Mouse (Mus musculus) cerebellum, postnatal 10 days (tissue): ENCODE results near the gene Tbc1d24.

Source experiments
- DNase-seq, 2 experiments: peaks; one replicate each; pipeline ENCODE4 v3.0.0; 2021; ENCODE audit warnings: mixed read lengths in 2 of 2

Gene Tbc1d24

DNA sequence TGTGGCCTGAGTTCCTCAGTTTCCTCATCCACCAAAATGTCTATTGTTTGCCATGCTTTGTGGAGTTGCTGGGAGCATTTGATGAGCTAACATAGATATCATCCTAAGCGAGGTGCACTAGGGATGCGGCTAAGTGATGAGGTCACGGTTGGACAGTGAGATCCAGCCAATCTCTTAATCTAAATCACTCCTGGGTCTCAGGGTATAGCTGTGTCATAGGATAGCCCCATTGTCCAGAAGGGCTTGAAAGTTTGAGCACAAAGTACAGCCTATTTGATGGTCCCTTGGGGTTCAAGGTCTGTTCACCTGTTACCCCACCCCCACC lies 4.5 kb upstream of the Tbc1d24 start:
- DNase-seq: no peak

DNA sequence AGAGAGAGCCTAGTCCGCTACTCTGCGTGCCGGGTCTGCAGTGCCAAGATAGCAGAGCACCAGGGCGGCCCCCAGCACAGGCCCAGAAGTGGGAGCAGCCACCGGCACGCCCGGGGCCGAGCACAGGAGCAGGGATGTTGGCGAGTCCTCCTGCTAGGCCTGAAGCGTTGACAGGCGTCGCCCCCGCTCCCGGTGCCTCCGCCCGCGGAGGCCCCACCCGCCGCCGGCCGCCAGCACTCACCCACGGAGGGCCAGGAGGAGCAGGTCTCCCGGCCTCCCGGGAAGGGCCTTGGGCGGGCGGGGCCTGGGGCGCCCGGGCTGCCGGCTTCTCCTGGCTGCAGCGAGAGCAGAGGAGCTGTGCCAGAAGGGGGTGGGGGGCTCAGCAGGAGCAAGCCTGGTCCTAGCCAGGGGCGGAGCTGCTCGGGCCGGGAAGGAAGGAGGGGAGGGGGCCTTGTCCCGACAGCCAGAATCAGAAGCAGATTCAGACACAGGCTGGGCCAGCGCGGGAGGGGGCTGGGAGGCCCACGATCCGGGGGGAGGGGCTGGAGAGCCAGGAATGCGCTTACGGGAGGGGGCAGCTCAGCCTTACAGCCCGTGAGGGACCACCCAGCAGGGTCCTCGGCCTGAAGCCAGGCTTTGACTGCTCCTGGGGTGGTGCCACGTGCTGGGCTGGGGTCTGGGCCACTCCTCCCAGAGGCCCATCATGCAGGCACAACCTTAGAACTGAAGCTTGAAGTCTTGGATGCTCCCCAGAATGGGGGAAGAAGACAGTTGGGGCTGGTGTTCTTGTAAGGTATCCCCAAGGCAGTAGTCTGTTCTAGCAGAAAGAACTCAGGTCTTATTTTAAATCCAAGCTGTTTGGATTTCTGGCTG lies 3.9 kb upstream of the Tbc1d24 start, which contains the start of gene Ntn3:
Gene Ntn3 (minus strand): TSS at position 489 of the 873 bp plus-strand sequence.
- peak; percentile 77 to 86 for DNase-seq

- DNase-seq: peak; percentile 63 to 68
These were observed 3.3 kb upstream of the Tbc1d24 start for GRCm38 (mm10) chr17:24208641-24209042.

DNA sequence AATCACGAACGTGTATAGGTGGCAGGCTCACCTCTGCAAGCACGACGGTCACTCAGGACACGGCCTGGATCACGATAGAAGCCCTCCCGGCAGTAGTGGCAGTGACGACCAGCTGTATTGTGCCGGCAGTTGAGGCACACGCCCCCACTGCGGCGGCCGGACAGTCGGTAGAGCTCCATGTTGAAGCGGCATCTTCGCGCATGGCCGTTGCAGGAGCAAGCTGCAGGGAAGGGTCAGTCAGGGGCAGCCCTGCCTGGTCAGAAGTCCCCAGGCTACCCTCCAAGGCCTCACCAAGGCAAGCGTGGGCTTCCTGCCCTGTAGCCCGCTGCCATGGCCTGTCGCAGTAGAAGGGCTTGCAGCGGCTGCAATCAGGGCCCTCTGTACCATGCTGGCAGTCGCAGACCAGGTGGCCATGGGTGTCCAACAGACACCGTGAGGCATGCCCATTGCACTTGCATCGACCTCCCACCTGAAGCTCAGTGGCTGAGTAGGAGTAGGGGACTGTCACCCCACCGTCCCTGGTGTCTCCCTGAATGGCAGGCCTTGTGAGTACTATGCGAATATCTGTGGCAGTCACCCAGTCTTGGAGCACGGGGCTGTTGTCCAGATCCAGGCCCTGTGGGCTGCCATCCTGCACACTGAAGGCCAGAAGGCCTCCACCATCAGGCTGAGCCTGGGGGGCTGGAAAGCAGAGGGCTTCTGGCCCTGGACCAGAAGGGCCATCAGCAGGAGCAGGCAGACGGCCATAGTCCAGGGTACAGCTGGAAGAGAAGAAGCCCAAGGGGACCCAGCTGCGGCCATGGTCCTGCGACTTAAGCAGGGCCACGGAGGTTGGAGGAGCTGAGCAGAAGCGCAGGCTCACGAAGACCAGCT lies 2.6 kb upstream of the Tbc1d24 start:
- DNase-seq: peak; percentile 74 to 83

GRCm38 (mm10) chr17:24206451-24207351 lies 1.3 kb upstream of the Tbc1d24 start:
- DNase-seq: peak; percentile 69 to 75

- peak; percentile 53 to 63 for DNase-seq
These were observed 573 bp upstream of the Tbc1d24 start for GRCm38 (mm10) chr17:24205908-24206361.

DNA sequence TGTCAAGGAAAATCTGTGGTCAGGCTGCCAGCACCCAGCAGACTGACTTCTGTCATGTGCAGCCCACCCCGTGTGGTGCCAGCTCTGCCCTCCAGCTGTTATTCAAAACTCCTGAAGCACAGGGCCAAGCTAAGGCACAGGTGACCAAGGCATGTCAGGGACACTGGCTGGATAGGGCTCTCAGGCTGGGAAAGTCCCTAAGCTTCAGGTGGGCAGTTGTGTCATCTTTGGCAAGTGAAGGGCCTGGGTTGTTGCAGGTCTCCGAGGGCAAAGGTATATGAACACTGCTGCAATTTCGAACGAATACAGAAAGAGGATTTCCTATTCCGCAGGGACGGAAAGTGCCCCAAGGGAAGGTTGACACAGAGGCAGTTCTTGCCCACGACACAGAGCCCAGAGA lies 516 bp downstream of the Tbc1d24 start:
- peak in 1 of 2 experiments; percentile 52 for DNase-seq

DNA sequence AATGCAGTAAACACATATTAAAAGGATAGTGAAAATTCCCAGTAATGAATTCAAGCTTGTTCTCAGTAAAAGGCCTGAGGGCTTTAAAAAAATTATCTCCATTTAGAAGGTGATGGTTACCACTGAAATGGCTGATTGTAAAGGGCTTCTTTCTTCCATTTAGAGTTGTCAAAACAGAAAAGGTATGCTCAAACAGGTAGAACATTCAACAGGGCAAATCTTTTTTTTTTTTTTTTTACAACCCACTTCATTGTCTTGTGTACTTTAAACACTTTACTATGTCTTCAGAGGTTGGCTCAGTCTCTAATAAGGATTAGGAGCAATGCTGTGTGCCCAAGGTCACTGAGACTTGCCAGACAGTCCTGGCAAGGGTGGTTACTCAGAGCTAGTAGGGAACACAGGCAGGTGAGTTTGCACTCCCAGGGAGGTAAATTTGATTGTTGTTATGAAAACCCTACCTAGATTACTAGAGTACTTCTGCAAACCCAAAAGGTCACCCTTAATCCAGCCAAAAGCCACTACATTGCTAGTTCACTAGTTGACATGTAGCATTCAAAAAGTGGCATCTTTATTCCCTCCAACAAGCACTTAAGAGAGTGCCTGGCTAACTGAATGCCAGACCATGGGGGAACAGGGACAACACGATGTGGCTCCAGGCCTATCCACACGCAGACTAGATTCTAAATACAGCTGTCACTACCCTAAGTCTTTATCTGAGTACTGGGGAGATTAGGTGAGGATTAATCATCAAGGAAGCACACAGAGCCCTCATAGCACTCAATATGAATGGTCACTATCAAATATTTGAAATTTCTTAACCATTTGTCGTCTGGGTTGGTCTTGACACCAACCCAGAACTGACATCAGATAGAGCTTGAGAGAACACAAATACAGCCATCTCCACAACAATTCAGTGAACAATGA lies 1.5 kb downstream of the Tbc1d24 start:
- no peak for DNase-seq

DNA sequence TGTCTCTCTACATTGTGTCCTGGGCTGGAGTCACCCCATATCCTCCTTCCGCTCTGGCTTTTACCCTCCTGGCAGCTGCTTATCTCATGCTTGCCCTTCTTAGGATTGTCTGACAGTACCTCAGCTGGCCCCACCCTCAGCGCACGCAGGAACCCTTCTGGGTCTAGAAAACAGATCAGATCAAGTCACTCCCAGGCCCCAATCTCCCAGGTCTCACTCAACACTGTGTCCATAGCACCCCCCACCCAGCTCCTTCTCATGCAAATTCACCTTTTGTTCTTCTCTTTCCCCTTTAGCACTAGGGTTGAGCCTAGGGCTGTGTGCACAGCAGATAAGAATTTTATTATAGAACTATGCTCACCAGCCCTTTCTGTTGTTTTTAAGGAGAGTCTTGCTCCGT lies 2.3 kb downstream of the Tbc1d24 start:
- no peak for DNase-seq

- DNase-seq: no peak
These were observed 4.3 kb downstream of the Tbc1d24 start for GRCm38 (mm10) chr17:24201092-24201491.

DNA sequence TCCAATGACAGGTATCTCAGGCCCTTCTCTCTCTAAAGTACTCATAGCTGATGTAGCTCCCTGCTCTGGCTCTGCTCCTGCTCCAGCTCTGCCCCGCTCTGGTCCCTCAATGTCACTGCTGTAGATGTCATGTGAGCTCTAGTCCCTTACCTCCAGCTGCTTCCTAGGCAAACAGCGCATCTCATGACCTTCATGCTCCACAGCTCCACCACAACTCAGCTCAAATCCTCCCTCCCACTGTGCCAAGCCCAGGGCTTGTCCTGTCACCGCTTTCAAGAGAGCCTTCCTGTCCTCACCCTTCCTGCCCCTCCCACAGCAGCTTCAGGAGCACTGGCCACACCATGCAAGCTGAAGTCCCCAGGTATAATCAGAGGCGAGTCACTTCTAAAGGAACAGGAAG lies 5.6 kb downstream of the Tbc1d24 start:
- DNase-seq: peak; percentile 35 to 37

- peak; percentile 45 to 56 for DNase-seq
These were observed 6.1 kb downstream of the Tbc1d24 start for GRCm38 (mm10) chr17:24199252-24199651.

DNA sequence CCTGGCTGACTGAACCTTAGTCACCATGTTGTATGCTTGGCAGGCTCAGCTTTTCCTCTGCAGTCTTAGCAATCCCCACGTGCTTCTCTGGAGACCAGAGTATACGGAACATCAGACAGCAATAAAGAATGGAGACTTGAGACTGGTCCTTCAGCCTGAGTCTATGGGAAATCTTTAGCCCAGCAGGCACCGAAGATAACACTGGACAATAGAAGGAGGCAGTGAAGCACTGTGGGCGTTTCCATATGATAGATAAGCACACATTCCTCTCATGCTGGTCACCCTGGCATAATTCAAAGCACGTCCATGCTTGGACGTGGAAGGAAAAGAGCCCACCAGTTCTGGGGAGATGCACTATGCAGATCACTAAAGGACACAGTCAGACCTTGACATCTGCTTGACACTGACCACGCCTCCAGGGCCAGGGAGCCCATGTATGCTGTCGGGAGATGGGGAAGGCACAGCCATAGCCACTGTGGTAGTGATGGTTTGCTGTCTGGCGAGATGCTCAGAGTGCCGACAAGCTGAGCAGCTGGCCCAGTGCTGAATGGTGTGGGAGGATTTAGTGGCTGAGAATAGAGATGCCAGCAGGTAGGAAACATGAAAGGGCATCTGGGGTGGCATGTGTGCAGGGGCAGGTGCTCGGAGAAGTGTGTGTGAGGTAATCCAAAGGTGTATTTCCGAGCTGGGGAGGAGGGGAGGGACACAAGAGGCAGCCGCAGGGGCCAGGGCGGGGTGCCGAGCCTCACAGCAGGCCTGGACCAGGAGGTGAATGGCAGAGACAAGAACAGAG lies 8.1 kb downstream of the Tbc1d24 start:
- peak in 1 of 2 experiments; percentile 18 for DNase-seq

DNA sequence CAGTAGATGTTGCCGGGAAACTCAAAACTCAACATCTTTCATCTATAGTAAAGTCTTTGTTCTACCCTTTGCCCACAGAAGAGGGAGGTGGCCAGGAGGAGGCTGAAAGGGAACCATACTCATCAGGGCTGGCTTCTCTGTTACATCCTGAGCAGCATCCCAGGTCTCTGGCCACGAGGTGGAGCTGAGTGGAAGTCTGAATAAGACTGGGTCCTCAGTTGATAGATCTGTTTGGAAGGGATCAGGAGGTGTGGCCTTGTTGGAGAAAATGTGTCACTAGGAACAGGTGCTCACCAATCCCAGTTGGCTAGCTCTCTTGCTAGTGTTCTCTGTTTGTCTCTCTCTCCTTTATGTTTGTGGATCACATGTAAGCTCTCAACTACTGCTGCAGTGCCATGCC lies 10.0 kb downstream of the Tbc1d24 start:
- DNase-seq: no peak

DNA sequence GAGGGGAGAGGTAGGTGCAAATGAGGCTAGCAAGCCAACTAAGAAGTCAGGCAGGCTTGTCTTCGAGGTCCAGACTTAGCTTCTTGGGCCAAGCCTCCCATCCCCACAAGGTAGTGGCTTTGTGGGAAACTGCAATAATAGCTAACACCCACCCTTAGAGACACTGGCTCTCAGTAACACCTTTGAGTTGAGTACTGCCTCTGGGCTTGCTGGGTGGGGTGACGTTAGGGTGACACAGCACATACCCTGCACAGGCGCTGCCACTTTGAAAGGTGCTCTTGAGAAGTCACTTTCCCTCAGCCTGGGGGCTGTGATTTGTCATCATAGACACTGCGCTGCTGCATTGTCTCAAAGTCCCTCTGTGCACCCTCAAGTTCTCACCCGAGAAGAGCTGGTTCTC lies 11.6 kb downstream of the Tbc1d24 start:
- DNase-seq: no peak

DNA sequence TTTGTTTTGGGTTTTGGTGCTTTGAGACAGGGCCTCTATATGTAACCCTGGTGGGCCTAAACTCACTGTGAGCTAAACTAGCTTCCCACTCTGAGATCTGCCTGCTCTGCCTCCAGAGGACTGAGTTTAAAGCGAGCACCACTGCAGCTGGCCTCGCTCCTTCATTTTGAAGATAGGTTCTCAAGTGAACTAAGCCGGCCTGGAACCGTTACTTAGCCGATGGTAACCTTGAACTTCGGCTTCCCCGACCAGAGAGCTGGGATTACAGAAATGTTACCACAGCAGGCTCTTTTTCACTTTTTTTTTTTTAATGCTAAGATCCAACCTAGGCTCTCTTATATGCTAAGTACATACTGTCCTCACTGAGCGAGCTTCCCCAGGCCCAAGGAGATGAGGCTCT lies 12.1 kb downstream of the Tbc1d24 start:
- no peak for DNase-seq

GRCm38 (mm10) chr17:24192848-24193247 lies 12.5 kb downstream of the Tbc1d24 start:
- DNase-seq: no peak

GRCm38 (mm10) chr17:24191481-24191880 lies 13.9 kb downstream of the Tbc1d24 start:
- no peak for DNase-seq

DNA sequence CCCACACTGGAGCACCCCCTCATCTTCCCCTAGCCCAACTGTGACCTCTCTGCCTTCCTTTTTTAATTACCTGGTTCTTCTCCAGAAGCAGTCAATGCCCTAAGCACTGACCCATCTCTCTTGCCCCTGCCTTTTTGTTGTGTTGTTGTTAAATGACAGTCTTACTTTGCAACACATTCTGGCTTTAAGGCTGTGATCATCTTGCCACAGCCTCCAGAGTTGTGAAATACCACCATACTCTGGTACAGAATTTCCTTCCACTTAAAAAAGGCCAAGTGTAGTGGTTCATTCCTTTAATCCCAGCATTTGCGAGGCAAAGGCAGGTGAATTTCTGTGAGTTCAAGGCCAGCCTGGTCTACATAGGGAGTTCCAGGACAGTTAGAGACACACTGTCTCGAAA lies 14.4 kb downstream of the Tbc1d24 start:
- DNase-seq: no peak

- no peak for DNase-seq
These were observed 31.1 kb downstream of the Tbc1d24 start for GRCm38 (mm10) chr17:24174259-24174658.

DNA sequence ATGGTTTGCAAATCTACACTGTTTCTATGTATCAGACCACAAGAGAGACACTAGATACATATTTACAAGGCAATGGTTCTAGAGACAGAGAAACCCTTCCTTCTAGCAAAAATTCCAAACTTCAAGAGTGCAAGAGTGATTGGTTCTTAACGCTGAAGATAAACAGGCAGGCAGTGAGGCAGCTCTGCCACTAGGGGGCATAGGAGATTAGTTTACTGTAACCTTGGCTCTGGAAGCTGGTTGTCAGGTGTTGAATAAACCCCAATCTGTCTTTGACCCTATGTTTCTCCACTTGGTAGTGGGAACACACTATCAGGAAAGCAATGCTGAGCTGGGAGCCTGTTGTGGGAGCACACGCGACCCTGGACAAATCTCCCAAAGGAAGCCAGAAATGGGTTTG lies 31.9 kb downstream of the Tbc1d24 start:
- DNase-seq: peak; percentile 87 to 94
